Mouse (Mus musculus): ENCODE measurements at regions not wholly inside any gene's neighbourhood (a gene's known extent, or its start where the extent isn't known, plus 50 kb on each side); places are given as distances from the start of the nearest gene placed in this dataset.

DNA sequence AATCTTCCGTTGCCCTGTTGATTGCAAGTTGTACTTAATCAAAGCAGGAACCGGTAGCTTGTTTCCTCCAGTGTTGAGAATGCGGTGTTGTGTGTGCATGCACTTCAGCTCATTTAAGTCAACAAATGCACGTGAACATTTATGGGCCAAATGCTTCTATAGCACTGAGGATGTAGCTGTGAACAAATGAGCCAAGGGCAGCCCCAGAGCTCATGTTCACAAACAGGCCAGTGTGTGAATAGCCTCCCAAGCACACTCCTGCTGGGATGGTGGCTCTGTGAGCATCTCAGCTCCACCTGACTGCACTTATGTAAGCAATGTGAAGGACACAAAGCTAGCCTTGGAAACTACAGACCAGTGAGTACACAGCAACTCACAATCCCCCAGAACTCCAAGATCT, 183.9 kb upstream of the Sox2 start:
- DNase-seq (ENCODE audit: low spot score in 2 of 2) = no peak

GRCm38 (mm10) chr3:34465040-34465831, 185.0 kb upstream of the Sox2 start:
- no peak for DNase-seq (ENCODE audit: low spot score in 2 of 2)

- peak in 1 of 2 experiments; percentile 33 for DNase-seq (ENCODE audit: low spot score in 2 of 2)
Measured at GRCm38 (mm10) chr3:34458766-34459165, 191.4 kb upstream of the Sox2 start.

DNA sequence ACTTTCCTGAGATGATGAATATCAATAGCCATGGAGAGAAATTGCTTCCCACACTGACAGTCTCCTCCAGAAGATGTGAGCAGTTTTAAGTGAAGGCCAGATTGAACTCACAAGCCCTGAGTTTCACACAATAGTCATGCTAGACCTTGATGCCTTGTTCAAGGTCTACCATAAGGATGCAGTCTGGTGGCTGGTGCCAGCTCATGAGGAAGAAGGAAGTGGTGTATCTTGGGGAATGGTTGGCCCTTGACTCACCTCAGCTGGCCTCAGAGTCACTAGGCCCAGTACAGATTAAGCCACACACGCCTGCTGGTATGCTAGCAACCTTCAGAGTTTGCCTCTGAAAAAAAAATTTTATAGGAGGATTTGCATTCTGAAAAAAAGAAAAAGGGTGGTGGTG, 192.4 kb upstream of the Sox2 start:
- DNase-seq (ENCODE audit: low spot score in 2 of 2) = no peak

- DNase-seq (ENCODE audit: low spot score in 2 of 2) = no peak
Measured at GRCm38 (mm10) chr3:34456488-34457433, 193.4 kb upstream of the Sox2 start.

DNA sequence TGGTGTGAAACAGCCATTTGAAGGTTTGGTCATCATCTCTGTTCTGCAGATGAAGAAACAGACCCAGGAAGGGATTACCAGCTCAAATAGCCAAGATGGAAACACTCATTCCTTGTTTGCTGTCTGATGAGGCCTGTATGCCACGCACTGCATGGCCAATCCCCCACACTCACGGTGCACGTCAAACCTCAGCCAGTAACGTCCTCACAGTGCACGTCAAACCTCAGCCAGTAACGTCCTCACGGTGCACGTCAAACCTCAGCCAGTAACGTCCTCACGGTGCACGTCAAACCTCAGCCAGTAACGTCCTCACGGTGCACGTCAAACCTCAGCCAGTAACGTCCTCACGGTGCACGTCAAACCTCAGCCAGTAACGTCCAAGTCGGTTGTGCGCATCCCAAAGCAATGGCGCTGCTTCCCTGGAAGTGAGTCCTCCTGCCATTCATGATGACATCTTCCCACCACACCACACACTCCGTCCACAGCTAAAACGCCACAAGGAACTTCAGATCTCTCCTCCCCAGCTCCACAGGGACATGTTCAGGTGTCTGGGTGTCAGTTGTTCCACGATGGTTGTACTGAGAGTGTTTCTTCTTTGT, 196.1 kb upstream of the Sox2 start:
- DNase-seq (ENCODE audit: low spot score in 2 of 2) = no peak

DNA sequence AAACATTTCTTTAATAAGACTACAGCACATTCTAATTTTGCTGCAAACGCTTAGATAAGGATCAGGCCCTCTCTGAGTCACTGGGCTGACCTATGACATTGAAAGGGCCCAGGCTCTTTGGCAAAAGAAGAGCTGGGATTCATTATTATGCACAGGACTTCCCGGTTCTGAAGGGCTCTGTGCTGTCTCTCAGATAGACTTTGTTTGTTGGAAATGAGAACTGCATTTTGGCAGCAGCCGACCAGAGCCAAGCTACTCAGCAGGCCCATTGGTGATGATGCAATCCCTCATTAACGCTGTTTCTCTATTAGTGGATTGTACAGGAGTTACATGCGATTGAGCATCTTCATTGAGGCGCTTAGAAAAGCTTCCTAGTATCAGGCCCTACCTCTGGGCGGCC, 204.9 kb upstream of the Sox2 start:
- peak; percentile 37 to 80 for DNase-seq (ENCODE audit: low spot score in 2 of 2)

DNA sequence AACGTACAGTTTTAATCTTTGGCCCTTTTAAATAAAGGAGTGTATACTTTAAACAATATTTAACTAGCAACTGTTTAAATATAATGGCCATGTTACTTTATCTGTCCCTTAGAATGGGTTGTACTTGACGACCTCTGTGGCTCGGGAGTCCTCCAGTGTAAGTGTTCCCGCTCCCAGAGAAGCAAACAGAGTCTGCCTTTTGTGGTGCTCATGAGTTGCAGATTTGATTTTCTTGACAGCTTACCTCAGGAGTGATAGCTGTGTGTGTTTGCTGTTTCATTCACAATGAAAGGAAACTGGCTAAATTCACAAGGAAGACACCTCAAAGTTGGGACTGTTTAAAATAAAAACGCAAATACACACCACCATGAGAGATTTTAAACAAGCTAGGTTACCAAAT, 205.4 kb upstream of the Sox2 start:
- no peak for DNase-seq (ENCODE audit: low spot score in 2 of 2)

GRCm38 (mm10) chr3:34443731-34444628, 206.2 kb upstream of the Sox2 start:
- peak; percentile 71 to 90 for DNase-seq (ENCODE audit: low spot score in 2 of 2)

- no peak for DNase-seq (ENCODE audit: low spot score in 2 of 2)
Measured at GRCm38 (mm10) chr3:34443307-34443706, 206.9 kb upstream of the Sox2 start.

- peak; percentile 19 to 31 for DNase-seq (ENCODE audit: low spot score in 2 of 2)
Measured at GRCm38 (mm10) chr3:34441792-34442191, 208.4 kb upstream of the Sox2 start.

- DNase-seq (ENCODE audit: low spot score in 2 of 2) = peak; percentile 33 to 62
Measured at GRCm38 (mm10) chr3:34441266-34441665, 208.9 kb upstream of the Sox2 start.

DNA sequence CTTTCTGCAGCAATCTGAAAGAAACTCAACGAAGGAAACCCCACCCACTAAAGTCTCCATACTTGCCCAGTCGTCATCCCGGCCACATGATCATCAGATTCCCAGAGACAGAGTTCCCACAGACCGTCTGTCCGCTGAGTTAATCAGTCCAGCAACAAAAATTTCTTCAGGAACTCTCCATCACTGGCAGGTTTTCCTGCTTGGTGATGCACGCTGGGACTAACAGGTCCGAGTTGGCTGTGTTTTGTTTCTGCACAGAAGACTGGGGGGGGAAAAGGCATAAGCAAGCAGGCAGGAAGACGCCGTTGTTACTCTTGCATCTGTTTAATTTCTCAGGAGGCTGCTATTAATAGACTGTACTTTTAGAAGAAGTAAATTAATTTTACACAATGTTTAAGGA, 215.3 kb upstream of the Sox2 start:
- DNase-seq (ENCODE audit: low spot score in 2 of 2) = no peak

- no peak for DNase-seq (ENCODE audit: low spot score in 2 of 2)
Measured at GRCm38 (mm10) chr3:34427967-34428366, 222.2 kb upstream of the Sox2 start.

DNA sequence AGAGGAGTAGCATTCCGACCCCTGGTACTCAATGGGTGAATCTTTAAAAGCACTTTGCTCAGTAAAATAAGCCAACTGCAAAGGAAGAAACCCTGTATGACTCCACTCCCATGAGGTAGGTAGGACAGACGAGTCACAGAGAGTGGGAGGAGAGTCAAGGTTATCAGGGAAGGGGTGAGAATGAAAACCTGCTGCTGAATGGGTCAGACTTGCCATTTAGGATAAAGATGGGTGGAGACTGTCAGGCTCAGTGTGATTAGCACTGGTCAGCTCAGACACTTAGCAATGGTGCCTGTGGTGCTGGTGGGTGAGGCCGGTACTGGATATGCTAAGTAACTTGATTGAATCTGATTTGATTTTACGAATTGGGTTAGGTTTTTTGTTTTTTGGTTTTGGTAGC, 222.7 kb upstream of the Sox2 start:
- no peak for DNase-seq (ENCODE audit: low spot score in 2 of 2)

GRCm38 (mm10) chr3:34426955-34427354, 223.2 kb upstream of the Sox2 start:
- no peak for DNase-seq (ENCODE audit: low spot score in 2 of 2)

DNA sequence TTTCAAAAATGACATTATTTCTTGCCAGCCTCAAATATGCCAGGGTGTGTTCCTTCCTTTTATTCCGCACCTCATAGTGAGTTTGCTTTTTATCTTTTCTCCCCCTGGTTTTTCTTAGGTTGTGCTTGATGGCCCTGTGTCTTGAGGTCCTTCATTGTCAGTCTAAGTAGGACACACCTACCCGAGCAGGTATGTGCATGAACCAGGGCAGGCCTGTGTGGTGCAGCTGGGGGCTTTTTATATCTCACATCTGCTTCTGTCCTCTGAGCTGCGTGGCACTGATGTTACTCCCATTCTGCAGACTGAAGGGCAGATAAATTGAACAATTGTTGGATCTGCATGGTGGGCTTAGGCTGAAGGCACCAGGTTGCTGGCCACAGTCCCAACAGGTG, 238.3 kb upstream of the Sox2 start:
- DNase-seq (ENCODE audit: low spot score in 2 of 2) = no peak

GRCm38 (mm10) chr3:34411142-34411914, 238.9 kb upstream of the Sox2 start:
- peak; percentile 24 to 66 for DNase-seq (ENCODE audit: low spot score in 2 of 2)

- no peak for DNase-seq (ENCODE audit: low spot score in 2 of 2)
Measured at GRCm38 (mm10) chr3:34403586-34403985, 246.6 kb upstream of the Sox2 start.

- no peak for DNase-seq (ENCODE audit: low spot score in 2 of 2)
Measured at GRCm38 (mm10) chr3:34391275-34391674, 258.9 kb upstream of the Sox2 start.

Data from layer of hippocampus, postnatal 14 days (tissue).